Mouse (Mus musculus) limb, embryonic 12.5 days (tissue): ENCODE data around the gene Fstl1. TPM values are rescaled to one million over a fixed set of nuclear protein-coding genes. Genes with fewer than 3 reads are reported as not detected.

ENCODE experiments used
- ATAC-seq: fragments of 200-750 bp; cut with Nextera tagmentation; 2 replicates; pipeline ENCODE4 v1.8.0; 2017; ENCODE audit warnings: low read depth, moderate TSS enrichment; ENCODE audit not compliant: insufficient number of reproducible peaks, insufficient read depth, low FRiP score, low TSS enrichment
- H3K27ac ChIP-seq: fragments of 300-500 bp; sonication (generic); 2 replicates; pipeline ENCODE4 v1.5.1; 2016; ENCODE audit warnings: mild to moderate bottlenecking, moderate library complexity
- H3K27me3 ChIP-seq: fragments of 300-500 bp; sonication (generic); 2 replicates; pipeline ENCODE4 v1.6.1; 2016; ENCODE audit warnings: mild to moderate bottlenecking, moderate library complexity
- H3K36me3 ChIP-seq: fragments of 300-500 bp; sonication (generic); 2 replicates; pipeline ENCODE4 v1.6.1; 2016; ENCODE audit warnings: mild to moderate bottlenecking, moderate library complexity
- H3K4me1 ChIP-seq: fragments of 300-500 bp; sonication (generic); replicated peaks from 2 replicates; pipeline ENCODE4 v1.6.1; 2016
- H3K4me2 ChIP-seq: fragments of 300-500 bp; sonication (generic); 2 replicates; pipeline ENCODE4 v1.6.1; 2016; ENCODE audit warnings: mild to moderate bottlenecking, moderate library complexity
- H3K4me3 ChIP-seq: fragments of 300-500 bp; sonication (generic); replicated peaks from 2 replicates; pipeline ENCODE4 v1.5.1; 2016; ENCODE audit warnings: mild to moderate bottlenecking
- H3K9ac ChIP-seq: fragments of 300-500 bp; sonication (generic); replicated peaks from 2 replicates; pipeline ENCODE4 v1.6.1; 2016; ENCODE audit warnings: mild to moderate bottlenecking, moderate library complexity
- H3K9me3 ChIP-seq: fragments of 300-500 bp; sonication (generic); 2 replicates; pipeline ENCODE4 v1.6.1; 2016; ENCODE audit warnings: mild to moderate bottlenecking, moderate library complexity
- WGBS: fragments of 180-500 bp; shearing (Covaris S2); methylation state at CpG from one replicate; pipeline ENCODE4 v1.1.7; 2016; 5-methylcytosine and 5-hydroxymethylcytosine counted together
- polyA plus RNA-seq: library from polyadenylated mRNA; unstranded; fragments of >200 nt; fragmentation: Nextera tagmentation; extraction: Ambion mirVana; gene quantifications from 2 replicates; pipeline ENCODE4 v1.2.1, GENCODE M21; 2016

Fstl1 gene
- polyA plus RNA-seq, 1 experiment from 2014 or later = 385 TPM

GRCm38 (mm10) chr16:37854054-37854453 is 77.4 kb downstream of the Fstl1 start:
- ATAC-seq = no peak
- no peak overlapping the region for H3K9ac ChIP-seq
- no peak overlapping the region for H3K4me2 ChIP-seq
- no peak overlapping the region for H3K4me3 ChIP-seq
- no peaks in the 10 kb centered on the region for H3K9me3 ChIP-seq
- WGBS = 74% methylated on average over 14 of the region's 14 CpGs
- no peak overlapping the region for H3K27ac ChIP-seq
- no peaks in the 10 kb centered on the region for H3K36me3 ChIP-seq
- no peaks in the 10 kb centered on the region for H3K27me3 ChIP-seq
- peaks cover 5% of the 10 kb centered on the region; the same call in 1 of the 2 replicates for H3K4me1 ChIP-seq

DNA sequence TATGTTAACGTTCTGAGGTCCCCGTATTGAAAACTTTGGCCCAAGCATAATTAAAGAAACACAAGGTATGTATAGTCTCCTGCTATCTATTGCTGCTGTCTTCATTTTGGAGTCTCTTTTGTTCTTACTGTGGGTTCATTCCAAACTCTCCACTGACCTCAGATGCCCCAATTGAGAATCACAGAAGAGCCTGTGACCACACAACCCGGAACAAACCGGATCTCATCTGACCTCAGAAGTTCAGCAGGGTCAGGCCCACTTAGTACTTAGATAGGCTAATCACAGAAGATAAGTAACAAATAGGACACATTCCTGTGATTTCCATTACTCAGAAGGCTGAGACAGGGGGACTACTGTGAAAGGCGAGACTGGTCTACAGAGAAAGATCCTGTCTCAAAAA is 77.9 kb downstream of the Fstl1 start:
- Histone ChIP-seq H3K4me1 (peaks cover 5% of the 10 kb centered on the region; the same call in 1 of the 2 replicates), H3K9me3 (no peaks in the 10 kb centered on the region), H3K36me3 (no peaks in the 10 kb centered on the region), H3K9ac (no peak overlapping the region), H3K27me3 (no peaks in the 10 kb centered on the region), H3K4me3 (no peak overlapping the region), H3K27ac (no peak overlapping the region), H3K4me2 (no peak overlapping the region)
- WGBS = 81% methylated on average over 5 of the region's 5 CpGs
- no peak for ATAC-seq

- Histone ChIP-seq H3K4me3 (no peak overlapping the region), H3K36me3 (no peaks in the 10 kb centered on the region), H3K4me1 (peaks cover 5% of the 10 kb centered on the region; the same call in 1 of the 2 replicates), H3K9me3 (no peaks in the 10 kb centered on the region), H3K27ac (no peak overlapping the region), H3K27me3 (no peaks in the 10 kb centered on the region), H3K4me2 (no peak overlapping the region), H3K9ac (no peak overlapping the region)
- 68% methylated on average over 8 of the region's 8 CpGs for WGBS
- ATAC-seq = no peak
These were observed 78.9 kb downstream of the Fstl1 start for GRCm38 (mm10) chr16:37855583-37855982.

DNA sequence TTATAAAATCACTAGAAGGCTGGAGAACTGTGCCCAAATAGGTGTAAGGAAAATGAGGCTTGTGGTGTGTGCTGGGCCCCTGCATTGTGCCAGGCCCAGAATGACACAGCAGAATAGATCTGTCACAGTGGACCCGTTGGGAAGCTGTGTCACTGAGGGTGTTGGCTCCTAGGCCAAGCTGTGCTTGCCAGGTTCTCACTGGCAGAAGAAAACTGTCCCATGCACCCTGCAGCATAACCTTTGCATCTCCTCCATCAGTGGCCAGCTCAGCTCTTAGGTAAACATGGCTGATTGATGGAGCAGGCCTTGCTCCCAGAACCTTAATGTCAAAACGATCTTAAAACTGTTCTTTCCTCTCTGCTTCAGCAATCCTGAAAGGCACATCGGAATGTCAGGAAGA is 79.7 kb downstream of the Fstl1 start:
- WGBS = 64% methylated on average over 3 of the region's 3 CpGs
- no peak for ATAC-seq
- H3K4me3 ChIP-seq = no peak overlapping the region
- H3K4me1 ChIP-seq = peaks cover 5% of the 10 kb centered on the region; the same call in 1 of the 2 replicates
- H3K9me3 ChIP-seq = no peaks in the 10 kb centered on the region
- H3K27ac ChIP-seq = no peak overlapping the region
- no peak overlapping the region for H3K4me2 ChIP-seq
- H3K27me3 ChIP-seq = no peaks in the 10 kb centered on the region
- no peak overlapping the region for H3K9ac ChIP-seq
- H3K36me3 ChIP-seq = no peaks in the 10 kb centered on the region

DNA sequence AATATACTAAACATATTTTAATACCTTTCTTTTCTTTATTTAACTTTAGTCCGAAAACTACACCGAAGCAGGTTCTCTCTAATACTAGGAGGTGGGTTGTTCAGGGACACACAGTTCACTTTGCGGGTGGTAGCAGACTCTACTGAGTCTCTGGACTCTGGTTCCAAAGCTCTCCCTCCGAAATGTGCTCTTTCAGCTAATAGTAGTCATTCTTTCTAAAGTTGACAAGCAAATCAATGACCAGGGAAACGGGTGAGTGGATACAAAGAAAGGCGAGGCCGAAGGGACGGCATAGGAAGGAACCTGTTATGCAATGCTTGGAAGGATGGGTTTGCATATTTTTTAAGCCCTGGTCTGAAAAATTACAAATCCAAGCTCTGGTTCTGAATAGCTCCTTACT is 80.8 kb downstream of the Fstl1 start:
- no peak overlapping the region for H3K27ac ChIP-seq
- H3K27me3 ChIP-seq = no peaks in the 10 kb centered on the region
- H3K9ac ChIP-seq = no peak overlapping the region
- no peak for ATAC-seq
- no peaks in the 10 kb centered on the region for H3K4me1 ChIP-seq
- no peak overlapping the region for H3K4me2 ChIP-seq
- H3K4me3 ChIP-seq = no peak overlapping the region
- peaks cover 4% of the 10 kb centered on the region; the same call in 1 of the 2 replicates for H3K9me3 ChIP-seq
- no peaks in the 10 kb centered on the region for H3K36me3 ChIP-seq
- WGBS = 89% methylated on average over 8 of the region's 8 CpGs

DNA sequence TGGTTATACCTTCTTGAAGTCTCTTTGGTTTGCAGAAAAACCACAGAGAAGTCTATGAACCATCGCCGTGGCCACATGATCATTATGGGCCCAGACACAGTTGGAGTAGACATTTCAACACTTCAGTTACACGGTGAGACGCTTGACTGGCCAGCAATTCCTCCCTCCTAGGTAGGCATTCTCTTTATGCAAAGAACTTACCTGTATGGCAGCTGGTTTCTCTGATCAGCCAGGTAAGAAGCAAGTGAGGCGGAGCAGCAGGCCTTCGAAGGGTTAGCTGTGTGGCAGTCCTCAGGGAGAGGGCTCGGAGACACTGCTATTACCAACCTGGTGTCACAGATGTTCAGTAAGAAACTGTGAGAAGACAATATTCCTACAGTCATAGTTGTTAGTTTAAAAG is 83.5 kb downstream of the Fstl1 start:
- H3K36me3 ChIP-seq = no peaks in the 10 kb centered on the region
- H3K27ac ChIP-seq = no peak overlapping the region
- H3K4me1 ChIP-seq = no peaks in the 10 kb centered on the region
- ATAC-seq = no peak
- H3K4me2 ChIP-seq = no peak overlapping the region
- H3K4me3 ChIP-seq = no peak overlapping the region
- WGBS = 80% methylated on average over 7 of the region's 7 CpGs
- no peak overlapping the region for H3K9ac ChIP-seq
- no peaks in the 10 kb centered on the region for H3K27me3 ChIP-seq
- H3K9me3 ChIP-seq = peaks cover 4% of the 10 kb centered on the region; the same call in 1 of the 2 replicates

GRCm38 (mm10) chr16:37861029-37861428 is 84.4 kb downstream of the Fstl1 start, which contains the start of gene Gm36028:
Gm36028 (minus strand) TSS chr16:37861146.
- Histone ChIP-seq H3K4me3 (no peak within 1 kb of the TSS), H3K27me3 (no peaks in the 10 kb centered on the region), H3K4me1 (no peaks in the 10 kb centered on the region), H3K9ac (no peak within 1 kb of the TSS), H3K9me3 (peaks cover 4% of the 10 kb centered on the region; the same call in 1 of the 2 replicates), H3K36me3 (no peaks in the 10 kb centered on the region), H3K27ac (no peak within 1 kb of the TSS), H3K4me2 (no peak within 1 kb of the TSS)
- WGBS = 83% methylated on average over 7 of the region's 7 CpGs
- no peak for ATAC-seq

- Histone ChIP-seq H3K4me3 (no peak overlapping the region), H3K36me3 (no peaks in the 10 kb centered on the region), H3K4me1 (no peaks in the 10 kb centered on the region), H3K4me2 (no peak overlapping the region), H3K9me3 (peaks cover 4% of the 10 kb centered on the region; the same call in 1 of the 2 replicates), H3K27ac (no peak overlapping the region), H3K9ac (no peak overlapping the region), H3K27me3 (no peaks in the 10 kb centered on the region)
- 75% methylated on average over 3 of the region's 3 CpGs for WGBS
- ATAC-seq = no peak
These were observed 87.2 kb downstream of the Fstl1 start for GRCm38 (mm10) chr16:37863876-37864275.

DNA sequence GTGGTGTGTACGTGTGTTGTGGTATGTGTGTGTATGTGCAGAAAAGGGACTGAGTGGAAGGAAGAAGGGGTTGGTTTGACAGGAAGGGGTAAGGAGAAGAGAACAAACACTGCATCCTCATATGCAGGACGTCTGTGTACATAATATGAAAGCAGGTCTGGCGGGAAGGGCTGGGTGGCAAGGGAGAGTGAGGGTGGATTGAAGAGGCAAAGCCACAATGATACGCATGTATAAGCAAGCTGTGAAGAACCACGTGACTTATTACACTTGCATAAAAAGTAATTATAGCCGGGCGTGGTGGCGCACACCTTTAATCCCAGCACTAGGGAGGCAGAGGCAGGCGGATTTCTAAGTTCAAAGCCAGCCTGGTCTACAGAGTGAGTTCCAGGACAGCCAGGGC is 89.2 kb downstream of the Fstl1 start:
- 85% methylated on average over 9 of the region's 9 CpGs for WGBS
- ATAC-seq = no peak
- H3K4me3 ChIP-seq = no peak overlapping the region
- H3K9ac ChIP-seq = no peak overlapping the region
- H3K4me2 ChIP-seq = no peak overlapping the region
- peaks cover 11% of the 10 kb centered on the region for H3K4me1 ChIP-seq
- H3K27me3 ChIP-seq = no peaks in the 10 kb centered on the region
- H3K27ac ChIP-seq = no peak overlapping the region
- H3K36me3 ChIP-seq = peaks cover 2% of the 10 kb centered on the region; the same call in 1 of the 2 replicates
- H3K9me3 ChIP-seq = peaks cover 4% of the 10 kb centered on the region; the same call in 1 of the 2 replicates

GRCm38 (mm10) chr16:37867791-37868505 is 91.3 kb downstream of the Fstl1 start, which contains the start of gene Lrrc58:
Lrrc58 (plus strand) TSS chr16:37868389.
- Histone ChIP-seq H3K36me3 (peaks cover 9% of the 10 kb centered on the region), H3K4me1 (peaks cover 19% of the 10 kb centered on the region), H3K9ac (peak within 1 kb of the TSS; percentile 99), H3K4me2 (peak within 1 kb of the TSS; percentile 61), H3K27ac (peak within 1 kb of the TSS; percentile 99), H3K9me3 (no peaks in the 10 kb centered on the region), H3K4me3 (peak within 1 kb of the TSS; percentile 98), H3K27me3 (no peaks in the 10 kb centered on the region)
- under 1% methylated on average over 78 of the region's 86 CpGs for WGBS
- ATAC-seq = peak; percentile 89

- peak overlapping the region; percentile 99 for H3K9ac ChIP-seq
- H3K4me3 ChIP-seq = peak overlapping the region; percentile 98
- WGBS = under 1% methylated on average over 61 of the region's 87 CpGs
- H3K9me3 ChIP-seq = no peaks in the 10 kb centered on the region
- H3K4me2 ChIP-seq = peak overlapping the region; percentile 61
- ATAC-seq = peak; percentile 64
- peaks cover 19% of the 10 kb centered on the region for H3K4me1 ChIP-seq
- H3K27me3 ChIP-seq = no peaks in the 10 kb centered on the region
- peak overlapping the region; percentile 99 for H3K27ac ChIP-seq
- peaks cover 13% of the 10 kb centered on the region for H3K36me3 ChIP-seq
These were observed 92.1 kb downstream of the Fstl1 start for GRCm38 (mm10) chr16:37868506-37869469.
